Mouse (Mus musculus): ENCODE results near the gene Tmem217. TPM values are rescaled to one million over a fixed set of nuclear protein-coding genes. Genes with fewer than 3 reads are reported as not detected.
"Not testable (repeated sequence)": the region's sequence is repeated elsewhere in the genome, so short reads cannot be mapped to it uniquely, and the experiment has no call there.

Gene Tmem217
- total and polyA plus RNA-seq, 3 experiments, result 2.5 to 4.5 TPM; not detected in 1

GRCm38 (mm10) chr17:29518665-29519064, 33.5 kb downstream of the Tmem217 start:
- not testable (repeated sequence) for H3K4me1 ChIP-seq (ENCODE audit: control insufficient read depth in 1 of 2, insufficient read depth in 2 of 2, low read length in 2 of 2); H3K9me3 ChIP-seq (replicated peaks; ENCODE audit: insufficient read depth, low read length); DNase-seq (ENCODE audit: low read depth, low spot score); H3K27ac ChIP-seq (ENCODE audit: control insufficient read depth, low read depth, low read length); H3K4me3 ChIP-seq (ENCODE audit: control insufficient read depth in 1 of 2, insufficient read depth in 1 of 2, low read depth in 2 of 2, low read length in 2 of 2); H3K79me2 ChIP-seq (ENCODE audit: control insufficient read depth, insufficient read depth, low read length, poor library complexity); H3K36me3 ChIP-seq (ENCODE audit: control insufficient read depth in 1 of 2, insufficient read depth in 2 of 2, low read length in 2 of 2); H3K27me3 ChIP-seq (ENCODE audit: control insufficient read depth in 1 of 2, insufficient read depth in 2 of 2, low read length in 2 of 2); H3K9ac ChIP-seq (ENCODE audit: control insufficient read depth, low read depth, low read length, poor library complexity, severe bottlenecking)
- peak; percentile 78 for TF ChIP-seq TBP (IDR thresholded peaks at IDR 0.05; ENCODE audit: low read depth, low read length)

- Histone ChIP-seq H3K9ac (ENCODE audit: control insufficient read depth, low read depth, low read length, poor library complexity, severe bottlenecking) (peak overlapping the region; percentile 49), H3K27ac (ENCODE audit: control insufficient read depth, low read depth, low read length) (no peak overlapping the region), H3K4me3 (ENCODE audit: control insufficient read depth in 1 of 2, insufficient read depth in 1 of 2, low read depth in 2 of 2, low read length in 2 of 2) (peak overlapping the region in 1 of 2 experiments; percentile 8; a peak in 1 of 4 replicates), H3K27me3 (ENCODE audit: control insufficient read depth in 1 of 2, insufficient read depth in 2 of 2, low read length in 2 of 2) (no peaks in the 10 kb centered on the region), H3K4me1 (ENCODE audit: control insufficient read depth in 1 of 2, insufficient read depth in 2 of 2, low read length in 2 of 2) (0 out of 4 replicates have a peak, but pooled peaks cover 0 to 2% of the 10 kb centered on the region in 2 experiments), H3K9me3 (replicated peaks; ENCODE audit: insufficient read depth, low read length) (no peaks in the 10 kb centered on the region), H3K79me2 (ENCODE audit: control insufficient read depth, insufficient read depth, low read length, poor library complexity) (no peaks in the 10 kb centered on the region), H3K36me3 (ENCODE audit: control insufficient read depth in 1 of 2, insufficient read depth in 2 of 2, low read length in 2 of 2) (no peaks in the 10 kb centered on the region)
- TF ChIP-seq SMC3 (IDR thresholded peaks at IDR 0.05; ENCODE audit: low read depth, low read length), result peak; percentile 99
- no peak for TF ChIP-seq POLR2AphosphoS5 (IDR thresholded peaks at IDR 0.05; ENCODE audit: borderline replicate concordance, low read depth, low read length)
- no peak for TF ChIP-seq ELF1 (IDR thresholded peaks at IDR 0.05; ENCODE audit: low read depth, low read length)
- TF ChIP-seq MYC (IDR thresholded peaks at IDR 0.05; ENCODE audit: low read depth, low read length), result 0 out of 2 replicates have a peak, but pooled peaks have one; percentile 15
- peak; percentile 69 for TF ChIP-seq SIN3A (IDR thresholded peaks at IDR 0.05; ENCODE audit: low read length)
- peak; percentile 89 to 99 (median 94) for TF ChIP-seq CTCF (IDR thresholded peaks at IDR 0.05 in 2 of 3, conservative IDR thresholded peaks at IDR 0.05 in 1 of 3; ENCODE audit: control insufficient read depth in 1 of 3, insufficient read depth in 1 of 3, low read depth in 2 of 3, low read length in 3 of 3, poor library complexity in 1 of 3, severe bottlenecking in 1 of 3)
- TF ChIP-seq ZNF384 (IDR thresholded peaks at IDR 0.05; ENCODE audit: low read depth, low read length), result 0 out of 2 replicates have a peak, but pooled peaks have one; percentile 26
- no peak for TF ChIP-seq MYB (IDR thresholded peaks at IDR 0.05; ENCODE audit: low read depth, low read length)
- peak; percentile 99 for TF ChIP-seq ZC3H11A (IDR thresholded peaks at IDR 0.05; ENCODE audit: low read depth, low read length)
- 0 out of 2 replicates have a peak, but pooled peaks have one; percentile 14 for TF ChIP-seq JUND (IDR thresholded peaks at IDR 0.05; ENCODE audit: low read depth, low read length)
- TF ChIP-seq TBP (IDR thresholded peaks at IDR 0.05; ENCODE audit: low read depth, low read length), result 0 out of 2 replicates have a peak, but pooled peaks have one; percentile 35
- peak; percentile 87 for DNase-seq (ENCODE audit: low read depth, low spot score)
Measured at GRCm38 (mm10) chr17:29514435-29514834, 37.8 kb downstream of the Tmem217 start.

- DNase-seq (ENCODE audit: low read depth, low spot score), result no peak
- H3K36me3 ChIP-seq (ENCODE audit: control insufficient read depth in 1 of 2, insufficient read depth in 2 of 2, low read length in 2 of 2), result no peaks in the 10 kb centered on the region
- H3K27me3 ChIP-seq (ENCODE audit: control insufficient read depth in 1 of 2, insufficient read depth in 2 of 2, low read length in 2 of 2), result no peaks in the 10 kb centered on the region
- no peak overlapping the region for H3K4me3 ChIP-seq (ENCODE audit: control insufficient read depth in 1 of 2, insufficient read depth in 1 of 2, low read depth in 2 of 2, low read length in 2 of 2)
- H3K79me2 ChIP-seq (ENCODE audit: control insufficient read depth, insufficient read depth, low read length, poor library complexity), result no peaks in the 10 kb centered on the region
- TF ChIP-seq SMC3 (IDR thresholded peaks at IDR 0.05; ENCODE audit: low read depth, low read length), result peak; percentile 61
- 0 out of 2 replicates have a peak, but pooled peaks have one; percentile 19 for TF ChIP-seq TBP (IDR thresholded peaks at IDR 0.05; ENCODE audit: low read depth, low read length)
- no peak for TF ChIP-seq TAL1 (IDR thresholded peaks at IDR 0.05; ENCODE audit: low read length)
- peak; percentile 68 for TF ChIP-seq RAD21 (IDR thresholded peaks at IDR 0.05; ENCODE audit: low read depth, low read length)
- peak; percentile 72 for TF ChIP-seq ZC3H11A (IDR thresholded peaks at IDR 0.05; ENCODE audit: low read depth, low read length)
- peak; percentile 27 to 62 (median 59); a peak in 5 of 6 replicates for TF ChIP-seq CTCF (IDR thresholded peaks at IDR 0.05 in 2 of 3, conservative IDR thresholded peaks at IDR 0.05 in 1 of 3; ENCODE audit: control insufficient read depth in 1 of 3, insufficient read depth in 1 of 3, low read depth in 2 of 3, low read length in 3 of 3, poor library complexity in 1 of 3, severe bottlenecking in 1 of 3)
- H3K4me1 ChIP-seq (ENCODE audit: control insufficient read depth in 1 of 2, insufficient read depth in 2 of 2, low read length in 2 of 2), result 0 out of 4 replicates have a peak, but pooled peaks cover 0 to 2% of the 10 kb centered on the region in 2 experiments
- no peak overlapping the region for H3K9ac ChIP-seq (ENCODE audit: control insufficient read depth, low read depth, low read length, poor library complexity, severe bottlenecking)
- H3K9me3 ChIP-seq (replicated peaks; ENCODE audit: insufficient read depth, low read length), result no peaks in the 10 kb centered on the region
- no peak overlapping the region for H3K27ac ChIP-seq (ENCODE audit: control insufficient read depth, low read depth, low read length)
Measured at GRCm38 (mm10) chr17:29513044-29513730, 39.0 kb downstream of the Tmem217 start.
